Mouse (Mus musculus): ENCODE data around the gene Olfr1424. TPM values are rescaled to one million over a fixed set of nuclear protein-coding genes. Genes with fewer than 3 reads are reported as not detected.

Olfr1424 gene
- polyA plus RNA-seq, 1 experiment from 2014 or later, result not detected

GRCm38 (mm10) chr19:12010281-12010771 lies 52.2 kb downstream of the Olfr1424 start:
- WGBS, result 0% methylated on average over 24 of the region's 24 CpGs
- Histone ChIP-seq H3K4me3 (ENCODE audit: low read length) (peak overlapping the region; percentile 64), H3K27ac (ENCODE audit: low read length) (peak overlapping the region; percentile 87)

GRCm38 (mm10) chr19:12009501-12010280 lies 52.8 kb downstream of the Olfr1424 start:
- Histone ChIP-seq H3K27me3 (ENCODE audit: insufficient read depth, low read length) (no peaks in the 10 kb centered on the region), H3K9me3 (ENCODE audit: low read length) (no peaks in the 10 kb centered on the region), H3K9ac (replicated peaks; ENCODE audit: low read length) (peak overlapping the region; percentile 78), H3K36me3 (ENCODE audit: insufficient read depth, low read length) (no peaks in the 10 kb centered on the region), H3K27ac (ENCODE audit: low read length) (peak overlapping the region; percentile 87), H3K4me1 (ENCODE audit: insufficient read depth, low read length) (peaks cover 13% of the 10 kb centered on the region), H3K4me2 (replicated peaks; ENCODE audit: low read depth, low read length) (peak overlapping the region; percentile 77), H3K4me3 (ENCODE audit: low read length) (peak overlapping the region; percentile 64)
- WGBS, result under 1% methylated on average over 24 of the region's 24 CpGs
- peak; percentile 11; the same call in 1 of the 2 replicates for ATAC-seq (ENCODE audit: low FRiP score, low TSS enrichment)

More at GRCm38 (mm10) chr19:12010281-12010771, 52.2 kb downstream of the Olfr1424 start:
- ATAC-seq (ENCODE audit: low FRiP score, low TSS enrichment), result peak; percentile 37
- Histone ChIP-seq H3K9me3 (ENCODE audit: low read length) (no peaks in the 10 kb centered on the region), H3K36me3 (ENCODE audit: insufficient read depth, low read length) (no peaks in the 10 kb centered on the region), H3K4me1 (ENCODE audit: insufficient read depth, low read length) (peaks cover 11% of the 10 kb centered on the region), H3K9ac (replicated peaks; ENCODE audit: low read length) (peak overlapping the region; percentile 78), H3K27me3 (ENCODE audit: insufficient read depth, low read length) (no peaks in the 10 kb centered on the region), H3K4me2 (replicated peaks; ENCODE audit: low read depth, low read length) (peak overlapping the region; percentile 77)

Other genes starting within 250 kb of the Olfr1424 start
- 25.5 and 26.5 TPM in 2 replicates for gene Stx3, start 243.3 kb downstream of the Olfr1424 start, polyA plus RNA-seq (2015; fragmentation: Nextera tagmentation; extraction: Ambion mirVana)
- gene Olfr1417, start 223.5 kb downstream of the Olfr1424 start, polyA plus RNA-seq (2015; fragmentation: Nextera tagmentation; extraction: Ambion mirVana), result 0.16 TPM in 1 of 2 replicates, not detected in the other
- not detected in 2 replicates for gene Olfr1418, start 201.6 kb downstream of the Olfr1424 start, polyA plus RNA-seq (2015; fragmentation: Nextera tagmentation; extraction: Ambion mirVana)
- gene Olfr1419, start 187.6 kb downstream of the Olfr1424 start, polyA plus RNA-seq (2015; fragmentation: Nextera tagmentation; extraction: Ambion mirVana), result not detected in 2 replicates
- not detected in 2 replicates for gene Olfr1420, start 176.1 kb downstream of the Olfr1424 start, polyA plus RNA-seq (2015; fragmentation: Nextera tagmentation; extraction: Ambion mirVana)
- 20.0 and 22.5 TPM in 2 replicates for gene Patl1, start 150.3 kb downstream of the Olfr1424 start, polyA plus RNA-seq (2015; fragmentation: Nextera tagmentation; extraction: Ambion mirVana)
- 4.1 and 4.2 TPM in 2 replicates for gene Osbp, start 96.7 kb downstream of the Olfr1424 start, polyA plus RNA-seq (2015; fragmentation: Nextera tagmentation; extraction: Ambion mirVana)
- gene Olfr1423, start 21.4 kb downstream of the Olfr1424 start, polyA plus RNA-seq (2015; fragmentation: Nextera tagmentation; extraction: Ambion mirVana), result not detected in 2 replicates
- not detected in 2 replicates for gene Olfr1425, start 15.0 kb upstream of the Olfr1424 start, polyA plus RNA-seq (2015; fragmentation: Nextera tagmentation; extraction: Ambion mirVana)
- gene Olfr1426, start 29.3 kb upstream of the Olfr1424 start, polyA plus RNA-seq (2015; fragmentation: Nextera tagmentation; extraction: Ambion mirVana), result not detected in 2 replicates
- gene Olfr1427, start 40.7 kb upstream of the Olfr1424 start, polyA plus RNA-seq (2015; fragmentation: Nextera tagmentation; extraction: Ambion mirVana), result not detected in 2 replicates
- gene Olfr1428, start 53.2 kb upstream of the Olfr1424 start, polyA plus RNA-seq (2015; fragmentation: Nextera tagmentation; extraction: Ambion mirVana), result not detected in 2 replicates
- gene Olfr76, start 60.5 kb upstream of the Olfr1424 start, polyA plus RNA-seq (2015; fragmentation: Nextera tagmentation; extraction: Ambion mirVana), result not detected in 2 replicates
- not detected in 2 replicates for gene Olfr1555-ps1, start 107.4 kb upstream of the Olfr1424 start, polyA plus RNA-seq (2015; fragmentation: Nextera tagmentation; extraction: Ambion mirVana)
- gene Olfr1431, start 138.0 kb upstream of the Olfr1424 start, polyA plus RNA-seq (2015; fragmentation: Nextera tagmentation; extraction: Ambion mirVana), result not detected in 2 replicates
- not detected in 2 replicates for gene Olfr1432, start 169.9 kb upstream of the Olfr1424 start, polyA plus RNA-seq (2015; fragmentation: Nextera tagmentation; extraction: Ambion mirVana)
- gene Olfr262, start 179.0 kb upstream of the Olfr1424 start, polyA plus RNA-seq (2015; fragmentation: Nextera tagmentation; extraction: Ambion mirVana), result not detected in 2 replicates
- not detected in 2 replicates for gene Olfr235, start 198.3 kb upstream of the Olfr1424 start, polyA plus RNA-seq (2015; fragmentation: Nextera tagmentation; extraction: Ambion mirVana)
- not detected in 2 replicates for gene Olfr1434, start 217.2 kb upstream of the Olfr1424 start, polyA plus RNA-seq (2015; fragmentation: Nextera tagmentation; extraction: Ambion mirVana)
- gene Olfr1436, start 236.4 kb upstream of the Olfr1424 start, polyA plus RNA-seq (2015; fragmentation: Nextera tagmentation; extraction: Ambion mirVana), result not detected in 2 replicates

All from kidney, embryonic 16.5 days (tissue).